Mouse (Mus musculus) neural tube, embryonic 11.5 days (tissue): Measurements from ENCODE around the gene Flt3l. TPM values are rescaled to one million over a fixed set of nuclear protein-coding genes. Genes with fewer than 3 reads are reported as not detected.

ENCODE experiments used
- microRNA counts: library from miRNA; unstranded; fragments of <30 nt; microRNA quantifications from one replicate; lab custom pipeline; 2015
- microRNA-seq: library from miRNA; unstranded; fragments of <30 nt; microRNA quantifications from one replicate; pipeline ENCODE4, GENCODE M21; 2016
- polyA plus RNA-seq: library from polyadenylated mRNA; unstranded; fragments of >200 nt; fragmentation: Nextera tagmentation; extraction: Ambion mirVana; gene quantifications from 2 replicates; pipeline ENCODE4 v1.2.1, GENCODE M21; 2014

Flt3l gene
- polyA plus RNA-seq, 1 experiment from 2014 or later, result 0.76 TPM

MicroRNAs encoded within 50 kb of the gene (microRNA counts, 519-probe panel; counts per million panel counts)
- 171 counts per million, percentile 57 among the panel's probes with 10 or more counts for microRNA mmu-miR-150 (lab: Ali Mortazavi, UCI)

Small RNA genes within 50 kb of the gene (microRNA-seq; reads per million reads assigned to microRNA genes)
- gene Mir150, result 9.9 reads per million, percentile 22 among the genes with 10 or more reads in this experiment
- gene Mir5121, result 10.7 reads per million, percentile 23 among the genes with 10 or more reads in this experiment
- gene Mir7055, result not detected

Other genes starting within 250 kb of the Flt3l start
- 87.7 and 93.1 TPM in 2 replicates for gene Med25, start 243.7 kb downstream of the Flt3l start, polyA plus RNA-seq
- gene Fuz, start 240.4 kb downstream of the Flt3l start, polyA plus RNA-seq, result 18.7 and 20.0 TPM in 2 replicates
- gene Ap2a1, start 206.9 kb downstream of the Flt3l start, polyA plus RNA-seq, result 92.5 and 95.0 TPM in 2 replicates
- 0.27 TPM in 1 of 2 replicates, not detected in the other for gene Tsks, start 193.2 kb downstream of the Flt3l start, polyA plus RNA-seq
- 22.0 and 25.2 TPM in 2 replicates for gene Cpt1c, start 161.6 kb downstream of the Flt3l start, polyA plus RNA-seq
- 304 and 319 TPM in 2 replicates for gene Prmt1, start 149.9 kb downstream of the Flt3l start, polyA plus RNA-seq
- 67.1 and 72.3 TPM in 2 replicates for gene Irf3, start 138.8 kb downstream of the Flt3l start, polyA plus RNA-seq
- 51.6 and 52.9 TPM in 2 replicates for gene Bcl2l12, start 137.7 kb downstream of the Flt3l start, polyA plus RNA-seq
- 54.7 and 57.6 TPM in 2 replicates for gene Scaf1, start 120.1 kb downstream of the Flt3l start, polyA plus RNA-seq
- 17.7 and 20.0 TPM in 2 replicates for gene Rras, start 118.5 kb downstream of the Flt3l start, polyA plus RNA-seq
- 12.9 and 13.2 TPM in 2 replicates for gene Prr12, start 83.6 kb downstream of the Flt3l start, polyA plus RNA-seq
- gene Nosip, start 74.0 kb downstream of the Flt3l start, polyA plus RNA-seq, result 59.3 and 65.1 TPM in 2 replicates
- 14.8 and 16.2 TPM in 2 replicates for gene Prrg2, start 73.8 kb downstream of the Flt3l start, polyA plus RNA-seq
- gene Rcn3, start 44.2 kb downstream of the Flt3l start, polyA plus RNA-seq, result 142 and 151 TPM in 2 replicates
- gene Fcgrt, start 32.6 kb downstream of the Flt3l start, polyA plus RNA-seq, result 11.3 and 12.8 TPM in 2 replicates
- gene Rps11, start 12.0 kb downstream of the Flt3l start, polyA plus RNA-seq, result 1,454 and 1,462 TPM in 2 replicates
- gene Rpl13a, start 7.7 kb downstream of the Flt3l start, polyA plus RNA-seq, result 1,071 and 1,190 TPM in 2 replicates
- 0.21 and 0.30 TPM in 2 replicates for gene Gm45713, start 201 bp downstream of the Flt3l start, polyA plus RNA-seq
- gene Pih1d1, start 17.9 kb upstream of the Flt3l start, polyA plus RNA-seq, result 98.4 and 108 TPM in 2 replicates
- gene Aldh16a1, start 18.2 kb upstream of the Flt3l start, polyA plus RNA-seq, result 34.2 and 37.6 TPM in 2 replicates
- gene Slc17a7, start 27.5 kb upstream of the Flt3l start, polyA plus RNA-seq, result 2.3 and 3.6 TPM in 2 replicates
- gene Gfy, start 43.1 kb upstream of the Flt3l start, polyA plus RNA-seq, result not detected in 2 replicates
- gene Pth2, start 44.6 kb upstream of the Flt3l start, polyA plus RNA-seq, result not detected in 2 replicates
- gene Ccdc155, start 68.5 kb upstream of the Flt3l start, polyA plus RNA-seq, result 0.27 and 0.47 TPM in 2 replicates
- 3.1 and 5.2 TPM in 2 replicates for gene Dkkl1, start 75.7 kb upstream of the Flt3l start, polyA plus RNA-seq
- 247 and 252 TPM in 2 replicates for gene Tead2, start 79.3 kb upstream of the Flt3l start, polyA plus RNA-seq
- gene Cd37, start 102.7 kb upstream of the Flt3l start, polyA plus RNA-seq, result 0.74 and 0.76 TPM in 2 replicates
- 0.11 TPM in 1 of 2 replicates, not detected in the other for gene Slc6a16, start 104.7 kb upstream of the Flt3l start, polyA plus RNA-seq
- not detected in 2 replicates for gene Slc6a21, start 141.1 kb upstream of the Flt3l start, polyA plus RNA-seq
- gene Trpm4, start 197.3 kb upstream of the Flt3l start, polyA plus RNA-seq, result 6.5 and 8.6 TPM in 2 replicates
- gene Hrc, start 198.9 kb upstream of the Flt3l start, polyA plus RNA-seq, result 0.87 and 1.1 TPM in 2 replicates
- 11.9 and 12.1 TPM in 2 replicates for gene Ppfia3, start 230.6 kb upstream of the Flt3l start, polyA plus RNA-seq
- 1.6 and 3.4 TPM in 2 replicates for gene Lin7b, start 234.2 kb upstream of the Flt3l start, polyA plus RNA-seq